Mouse (Mus musculus) testis, adult 2 months (tissue): Measurements from ENCODE around the gene Grpel1.

Source experiments
- CTCF ChIP-seq: fragments of 200-500 bp; IDR thresholded peaks from 2 replicates; pipeline ENCODE4 v1.5.1; 2012; ENCODE audit warnings: low read depth, mild to moderate bottlenecking, inconsistent platforms, low read length, moderate library complexity; ENCODE audit not compliant: control insufficient read depth, insufficient read depth, insufficient replicate concordance
- POLR2A ChIP-seq: fragments of 200-500 bp; IDR thresholded peaks from 2 replicates; pipeline ENCODE4 v1.6.1; 2012; ENCODE audit warnings: low read depth, mild to moderate bottlenecking, inconsistent platforms, low read length, moderate library complexity; ENCODE audit not compliant: control insufficient read depth

- TF ChIP-seq CTCF (no peak), POLR2A (no peak)
Observed at GRCm38 (mm10) chr5:36446166-36446890, 18.5 kb upstream of the Grpel1 start.
